Mouse (Mus musculus): ENCODE data around the gene Pigg. TPM values are rescaled to one million over a fixed set of nuclear protein-coding genes. Genes with fewer than 3 reads are reported as not detected.

The Pigg gene
- total RNA-seq, 2 experiments from 2014 or later: 11.4 to 14.6 TPM

Other genes starting within 250 kb of the Pigg start
- gene Mtf2, start 246.9 kb upstream of the Pigg start, total RNA-seq (2021): 10 to 100 TPM; 16.4 to 27.0 TPM
- gene Tmed5, start 180.0 kb upstream of the Pigg start, total RNA-seq (2021): 10 to 100 TPM; 73.0 to 74.1 TPM
- under 1 TPM; 0.45 to 0.63 TPM for gene Ccdc18, start 179.7 kb upstream of the Pigg start, total RNA-seq (2021)
- 10 to 100 TPM; 30.1 to 33.7 TPM for gene Dr1, start 43.7 kb upstream of the Pigg start, total RNA-seq (2021)
- 1 to 10 TPM; 2.5 to 2.6 TPM for gene Gm42517, start 55.3 kb downstream of the Pigg start, total RNA-seq (2021)
- not detected for gene Pde6b, start 75.8 kb downstream of the Pigg start, total RNA-seq (2021)
- 100 to 1,000 TPM; 457 to 578 TPM for gene Atp5k, start 121.8 kb downstream of the Pigg start, total RNA-seq (2021)
- 1 to 10 TPM; 1.5 to 2.4 TPM for gene Mfsd7a, start 136.3 kb downstream of the Pigg start, total RNA-seq (2021)
- 10 to 100 TPM; 25.6 to 41.8 TPM for gene Pcgf3, start 148.6 kb downstream of the Pigg start, total RNA-seq (2021)
- 1 to 10 TPM; 1.8 to 3.4 TPM for gene Cplx1, start 237.4 kb downstream of the Pigg start, total RNA-seq (2021)